Mouse (Mus musculus) forebrain, postnatal 0 days (tissue): ENCODE measurements at regions not wholly inside any gene's neighbourhood (a gene's known extent, or its start where the extent isn't known, plus 50 kb on each side); places are given as distances from the start of the nearest gene placed in this dataset.
A peak's percentile ranks its signal among the peaks of the same experiment; 100 is the strongest.

Source experiments
- ATAC-seq: fragments of 200-750 bp; cut with Nextera tagmentation; 2 replicates; pipeline ENCODE4 v1.8.0; 2017; ENCODE audit warnings: mild to moderate bottlenecking, moderate library complexity
- DNase-seq: peaks from one replicate; pipeline ENCODE4 v3.0.0-alpha.2; 2015
- H3K27ac ChIP-seq: fragments of 300-500 bp; sonication (generic); 2 replicates; pipeline ENCODE4 v1.5.1; 2014; ENCODE audit warnings: low read depth, mild to moderate bottlenecking, antibody characterized with exemption, low read length, moderate library complexity, mixed read lengths
- H3K27me3 ChIP-seq: fragments of 300-500 bp; sonication (generic); 2 replicates; pipeline ENCODE4 v1.6.1; 2014; ENCODE audit warnings: mild to moderate bottlenecking, low read length, mixed read lengths; ENCODE audit not compliant: insufficient read depth
- H3K36me3 ChIP-seq: fragments of 300-500 bp; sonication (generic); 2 replicates; pipeline ENCODE4 v1.6.1; 2014; ENCODE audit warnings: mild to moderate bottlenecking, moderate library complexity; ENCODE audit not compliant: insufficient read depth
- H3K4me1 ChIP-seq: fragments of 300-500 bp; sonication (generic); 2 replicates; pipeline ENCODE4 v1.6.1; 2014; ENCODE audit warnings: antibody characterized with exemption; ENCODE audit not compliant: insufficient read depth
- H3K4me2 ChIP-seq: fragments of 300-500 bp; sonication (generic); 2 replicates; pipeline ENCODE4 v1.6.1; 2014; ENCODE audit warnings: low read depth, mild to moderate bottlenecking, moderate library complexity
- H3K4me3 ChIP-seq: fragments of 300-500 bp; sonication (generic); 2 replicates; pipeline ENCODE4 v1.5.1; 2014; ENCODE audit warnings: low read depth, low read length, mixed read lengths
- H3K9ac ChIP-seq: fragments of 300-500 bp; sonication (generic); 2 replicates; pipeline ENCODE4 v1.6.1; 2014; ENCODE audit warnings: mild to moderate bottlenecking
- H3K9me3 ChIP-seq: fragments of 300-500 bp; sonication (generic); 2 replicates; pipeline ENCODE4 v1.6.1; 2016; ENCODE audit warnings: low read length
- CTCF ChIP-seq: sonication (generic); IDR thresholded peaks from 2 replicates; pipeline ENCODE4 v1.5.1; 2016; ENCODE audit warnings: antibody characterized with exemption, control low read depth, low read depth
- WGBS: fragments of 180-500 bp; shearing (Covaris S2); extraction: QIAGEN DNeasy Blood & Tissue Kit; methylation state at CpG from one replicate; pipeline ENCODE4 v1.1.7; 2014; 5-methylcytosine and 5-hydroxymethylcytosine counted together

DNA sequence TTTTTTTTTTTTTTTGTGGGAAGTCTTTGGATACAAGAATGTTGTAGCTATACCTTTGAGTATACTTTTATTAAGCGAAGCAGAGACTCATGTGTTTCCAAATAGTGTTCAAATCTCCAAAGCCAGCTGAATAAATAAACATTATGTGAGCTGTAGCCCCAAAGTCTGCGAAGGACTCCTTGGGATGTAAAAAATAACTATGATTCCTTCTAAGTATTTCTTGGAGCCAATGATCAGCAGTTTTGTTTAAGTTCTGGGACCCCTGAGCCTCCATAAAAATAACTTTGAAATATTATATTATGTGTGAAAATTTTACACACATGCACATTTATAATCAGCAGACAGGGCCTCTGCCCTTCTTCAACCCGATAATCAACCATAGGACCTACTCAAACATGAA, 262.8 kb upstream of the Tenm3 start:
- DNase-seq, result no peak
- H3K4me1 ChIP-seq, result no peaks in the 10 kb centered on the region
- H3K27ac ChIP-seq, result no peak overlapping the region
- H3K4me2 ChIP-seq, result no peak overlapping the region
- no peak for ATAC-seq
- H3K9me3 ChIP-seq, result no peaks in the 10 kb centered on the region
- H3K27me3 ChIP-seq, result no peaks in the 10 kb centered on the region
- WGBS, result 86% methylated on average over 3 of the region's 3 CpGs
- H3K9ac ChIP-seq, result no peak overlapping the region
- no peaks in the 10 kb centered on the region for H3K36me3 ChIP-seq
- no peak for TF ChIP-seq CTCF
- H3K4me3 ChIP-seq, result no peak overlapping the region

- DNase-seq (no peak), ATAC-seq (no peak)
- H3K4me3 ChIP-seq, result no peak overlapping the region
- H3K27me3 ChIP-seq, result no peaks in the 10 kb centered on the region
- TF ChIP-seq CTCF, result no peak
- no peaks in the 10 kb centered on the region for H3K36me3 ChIP-seq
- H3K4me2 ChIP-seq, result no peak overlapping the region
- H3K9ac ChIP-seq, result no peak overlapping the region
- no peak overlapping the region for H3K27ac ChIP-seq
- no peaks in the 10 kb centered on the region for H3K9me3 ChIP-seq
- no peaks in the 10 kb centered on the region for H3K4me1 ChIP-seq
- 41% methylated on average over 7 of the region's 7 CpGs for WGBS
Measured at GRCm38 (mm10) chr8:49101156-49101555, 257.4 kb upstream of the Tenm3 start.

- WGBS, result 68% methylated on average over 6 of the region's 6 CpGs
- no peak for ATAC-seq
- no peak for TF ChIP-seq CTCF
Measured at GRCm38 (mm10) chr8:49084191-49084875, 240.6 kb upstream of the Tenm3 start.

GRCm38 (mm10) chr8:49069451-49069850, 225.7 kb upstream of the Tenm3 start:
- TF ChIP-seq CTCF, result no peak
- Histone ChIP-seq H3K9me3 (no peaks in the 10 kb centered on the region), H3K27me3 (no peaks in the 10 kb centered on the region), H3K9ac (no peak overlapping the region), H3K27ac (no peak overlapping the region), H3K4me2 (no peak overlapping the region), H3K4me3 (no peak overlapping the region), H3K4me1 (no peaks in the 10 kb centered on the region), H3K36me3 (no peaks in the 10 kb centered on the region)
- no peak for DNase-seq
- ATAC-seq, result no peak
- 75% methylated on average over 5 of the region's 5 CpGs for WGBS

More at GRCm38 (mm10) chr8:49084191-49084875, 240.6 kb upstream of the Tenm3 start:
- H3K4me3 ChIP-seq, result no peak overlapping the region
- no peaks in the 10 kb centered on the region for H3K36me3 ChIP-seq
- H3K4me2 ChIP-seq, result no peak overlapping the region
- no peaks in the 10 kb centered on the region for H3K9me3 ChIP-seq
- H3K27ac ChIP-seq, result no peak overlapping the region
- H3K9ac ChIP-seq, result no peak overlapping the region
- H3K27me3 ChIP-seq, result no peaks in the 10 kb centered on the region
- DNase-seq, result peak; percentile 14
- no peaks in the 10 kb centered on the region for H3K4me1 ChIP-seq

GRCm38 (mm10) chr8:49063256-49063655, 219.5 kb upstream of the Tenm3 start:
- no peak overlapping the region for H3K4me2 ChIP-seq
- no peaks in the 10 kb centered on the region for H3K27me3 ChIP-seq
- H3K9me3 ChIP-seq, result no peaks in the 10 kb centered on the region
- H3K27ac ChIP-seq, result no peak overlapping the region
- no peak overlapping the region for H3K4me3 ChIP-seq
- DNase-seq (no peak), ATAC-seq (no peak)
- no peak for TF ChIP-seq CTCF
- no peak overlapping the region for H3K9ac ChIP-seq
- no peaks in the 10 kb centered on the region for H3K36me3 ChIP-seq
- H3K4me1 ChIP-seq, result no peaks in the 10 kb centered on the region
- 38% methylated on average over 3 of the region's 3 CpGs for WGBS

DNA sequence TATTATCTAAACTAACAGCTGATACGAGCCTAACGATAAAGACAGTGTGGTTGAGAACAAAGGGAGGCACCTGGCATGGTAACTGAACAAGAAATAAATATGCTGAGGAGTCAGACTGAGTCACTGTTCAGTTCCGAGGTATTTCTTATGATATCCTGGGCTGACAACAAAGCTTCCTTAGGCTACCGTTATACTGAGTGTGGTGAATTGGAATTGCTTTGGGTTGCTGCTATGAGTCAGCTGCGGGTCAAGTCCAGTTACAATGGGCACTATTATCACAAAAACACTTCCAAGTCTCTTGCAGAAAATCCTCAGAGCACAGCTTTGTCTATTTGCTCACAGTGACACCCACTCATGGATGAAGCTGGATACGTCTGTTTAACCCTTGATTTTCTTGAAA, 199.5 kb upstream of the Tenm3 start:
- no peaks in the 10 kb centered on the region for H3K27me3 ChIP-seq
- no peak overlapping the region for H3K27ac ChIP-seq
- H3K9me3 ChIP-seq, result no peaks in the 10 kb centered on the region
- no peak overlapping the region for H3K9ac ChIP-seq
- no peak overlapping the region for H3K4me2 ChIP-seq
- H3K4me1 ChIP-seq, result no peaks in the 10 kb centered on the region
- H3K4me3 ChIP-seq, result no peak overlapping the region
- ATAC-seq (no peak), DNase-seq (no peak)
- no peaks in the 10 kb centered on the region for H3K36me3 ChIP-seq
- TF ChIP-seq CTCF, result no peak
- WGBS, result 61% methylated on average over 6 of the region's 6 CpGs

- ATAC-seq, result no peak
Measured at GRCm38 (mm10) chr8:49035970-49036700, 192.4 kb upstream of the Tenm3 start.

More at GRCm38 (mm10) chr8:49035970-49036700, 192.4 kb upstream of the Tenm3 start:
- Histone ChIP-seq H3K27me3 (no peaks in the 10 kb centered on the region), H3K4me3 (no peak overlapping the region), H3K4me2 (no peak overlapping the region), H3K9me3 (no peaks in the 10 kb centered on the region), H3K9ac (no peak overlapping the region), H3K27ac (no peak overlapping the region), H3K4me1 (no peaks in the 10 kb centered on the region), H3K36me3 (no peaks in the 10 kb centered on the region)
- 78% methylated on average over 5 of the region's 5 CpGs for WGBS
- no peak for DNase-seq
- TF ChIP-seq CTCF, result no peak
